Mouse (Mus musculus): Measurements from ENCODE around the gene Atp10a. TPM values are rescaled to one million over a fixed set of nuclear protein-coding genes. Genes with fewer than 3 reads are reported as not detected.

Atp10a gene
- polyA plus RNA-seq, 1 experiment from 2014 or later, result 4.0 TPM

DNA sequence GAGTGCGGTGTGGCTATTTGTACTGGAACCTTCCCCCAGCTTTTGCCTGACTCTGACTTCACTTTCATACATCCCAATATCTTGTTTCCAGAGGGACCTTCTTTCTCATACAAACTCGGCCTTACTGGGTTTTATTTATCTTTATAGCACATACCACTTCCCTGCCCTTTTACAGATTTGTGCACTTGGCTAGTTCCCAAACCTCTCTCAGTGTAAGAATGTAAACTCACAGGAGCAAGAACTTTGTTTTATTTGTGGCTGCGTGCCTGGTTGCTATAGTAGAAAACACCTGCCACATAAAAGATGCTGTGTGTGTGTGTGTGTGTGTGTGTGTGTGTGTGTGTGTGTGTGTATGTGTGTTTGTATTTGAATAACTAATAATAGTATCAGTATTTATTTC, 37.4 kb downstream of the Atp10a start:
- H3K9ac ChIP-seq, result no peak overlapping the region
- WGBS, result 70% methylated on average over 3 of the region's 3 CpGs

DNA sequence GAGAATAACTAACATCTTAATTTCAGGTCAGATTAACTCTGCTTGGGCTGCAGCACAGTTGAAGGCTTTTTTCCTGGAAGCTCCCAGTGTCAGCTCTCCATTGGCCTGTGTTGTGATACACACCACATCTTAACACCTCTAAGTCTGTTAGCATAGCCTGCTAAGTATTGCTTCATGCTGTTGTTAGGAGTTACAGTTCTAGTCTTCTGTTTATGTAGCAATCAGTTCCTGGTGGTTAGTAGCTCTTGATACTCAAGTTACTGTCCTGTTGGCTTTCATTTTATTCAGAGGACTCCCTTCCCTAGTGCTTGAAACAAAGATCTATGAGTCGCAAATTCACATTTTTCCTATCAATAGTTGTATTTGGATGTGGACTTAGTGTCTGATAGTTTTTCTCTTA, 39.7 kb downstream of the Atp10a start:
- ATAC-seq (ENCODE audit: low FRiP score), result no peak
- Histone ChIP-seq H3K4me3 (replicated peaks) (no peak overlapping the region), H3K27me3 (no peaks in the 10 kb centered on the region), H3K4me1 (no peaks in the 10 kb centered on the region), H3K27ac (no peak overlapping the region), H3K9ac (no peak overlapping the region), H3K9me3 (no peaks in the 10 kb centered on the region), H3K36me3 (replicated peaks) (no peaks in the 10 kb centered on the region), H3K4me2 (no peak overlapping the region)
- 81% methylated on average over 1 of the region's 1 CpGs for WGBS

More for the DNA sequence above, 37.4 kb downstream of the Atp10a start:
- Histone ChIP-seq H3K36me3 (replicated peaks) (no peaks in the 10 kb centered on the region), H3K27ac (no peak overlapping the region), H3K9me3 (no peaks in the 10 kb centered on the region), H3K4me2 (no peak overlapping the region), H3K4me1 (peaks cover 8% of the 10 kb centered on the region; the same call in 1 of the 2 replicates), H3K27me3 (no peaks in the 10 kb centered on the region), H3K4me3 (replicated peaks) (no peak overlapping the region)
- ATAC-seq (ENCODE audit: low FRiP score), result no peak

DNA sequence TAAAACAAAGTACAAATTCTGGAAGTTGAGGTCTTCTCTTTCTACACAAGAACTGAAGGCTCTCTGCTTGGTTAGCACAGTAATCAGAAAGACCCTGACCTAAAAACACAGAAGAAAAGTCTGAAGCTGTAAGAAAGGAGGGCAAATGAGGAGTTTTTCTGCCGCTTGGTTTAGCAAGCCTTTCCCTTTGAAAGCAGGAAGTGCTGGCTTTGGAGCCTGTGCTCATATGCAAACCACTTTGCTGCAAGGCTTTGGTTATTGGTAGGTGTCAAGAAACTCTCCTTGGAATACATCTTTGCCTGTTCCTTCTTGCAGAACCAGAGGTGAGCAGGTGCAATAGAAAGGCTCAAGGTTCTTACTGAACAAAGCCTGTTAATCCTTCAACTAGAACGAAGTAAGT, 41.1 kb downstream of the Atp10a start:
- 61% methylated on average over 2 of the region's 2 CpGs for WGBS
- H3K9me3 ChIP-seq, result no peaks in the 10 kb centered on the region
- no peaks in the 10 kb centered on the region for H3K36me3 ChIP-seq (replicated peaks)
- H3K4me2 ChIP-seq, result no peak overlapping the region
- H3K9ac ChIP-seq, result no peak overlapping the region
- no peak overlapping the region for H3K4me3 ChIP-seq (replicated peaks)
- H3K27me3 ChIP-seq, result no peaks in the 10 kb centered on the region
- no peaks in the 10 kb centered on the region for H3K4me1 ChIP-seq
- ATAC-seq (ENCODE audit: low FRiP score), result no peak
- H3K27ac ChIP-seq, result no peak overlapping the region

DNA sequence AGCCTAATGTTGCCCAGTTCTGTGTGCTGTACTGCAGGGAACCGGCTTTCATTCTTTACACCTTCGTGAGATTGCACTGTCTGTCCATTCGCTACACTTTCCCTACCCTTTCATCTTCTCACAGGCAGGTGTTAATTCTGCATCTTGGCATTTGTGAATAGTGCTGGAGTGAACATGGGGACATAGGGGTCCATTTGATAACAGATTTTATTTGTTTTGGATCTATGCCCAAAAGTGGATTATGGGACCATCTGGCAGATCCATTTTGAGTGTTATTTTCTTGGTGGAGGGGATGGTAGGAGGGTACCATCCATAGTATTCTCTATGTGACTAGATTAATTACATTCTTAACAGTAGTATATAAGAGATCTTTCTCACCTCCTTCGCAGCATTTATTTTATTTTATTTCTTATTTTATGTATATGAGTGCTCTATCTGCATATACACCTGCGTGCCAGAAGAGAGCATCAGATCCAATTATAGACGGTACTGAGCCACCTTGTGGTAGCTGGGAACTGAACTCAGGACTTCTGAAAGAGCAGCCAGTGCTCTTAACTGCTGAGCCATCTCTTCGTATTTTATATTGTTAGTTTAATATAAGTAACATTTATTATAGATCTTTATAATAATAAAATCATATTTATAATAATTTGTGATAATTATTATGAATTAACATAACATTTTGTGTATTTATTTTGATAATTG, 42.9 kb downstream of the Atp10a start:
- no peak overlapping the region for H3K4me2 ChIP-seq
- H3K27me3 ChIP-seq, result no peaks in the 10 kb centered on the region
- WGBS, result 87% methylated on average over 7 of the region's 7 CpGs
- no peaks in the 10 kb centered on the region for H3K9me3 ChIP-seq
- no peaks in the 10 kb centered on the region for H3K4me1 ChIP-seq
- ATAC-seq (ENCODE audit: low FRiP score), result no peak
- H3K9ac ChIP-seq, result no peak overlapping the region
- H3K36me3 ChIP-seq (replicated peaks), result no peaks in the 10 kb centered on the region
- H3K27ac ChIP-seq, result no peak overlapping the region
- no peak overlapping the region for H3K4me3 ChIP-seq (replicated peaks)

DNA sequence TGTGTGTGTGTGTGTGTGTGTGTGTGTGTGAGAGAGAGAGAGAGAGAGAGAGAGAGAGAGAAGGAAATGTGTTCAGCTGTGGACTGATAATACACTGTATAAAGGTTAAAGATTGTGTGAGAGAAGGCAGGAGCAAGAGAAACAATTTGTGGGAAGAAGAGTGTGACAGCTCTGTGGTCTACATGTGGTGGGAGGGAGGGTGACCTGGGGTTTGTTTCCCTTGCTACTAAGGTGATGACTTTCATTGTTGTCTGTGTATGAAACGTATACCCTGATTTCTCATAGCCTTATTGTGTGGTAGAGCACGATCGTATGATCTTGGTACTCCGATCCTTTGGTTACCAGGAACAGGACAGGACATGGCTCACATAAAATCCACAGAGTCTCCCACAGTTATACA, 45.3 kb downstream of the Atp10a start:
- no peak for ATAC-seq (ENCODE audit: low FRiP score)
- no peak overlapping the region for H3K9ac ChIP-seq
- no peak overlapping the region for H3K4me3 ChIP-seq (replicated peaks)
- H3K4me2 ChIP-seq, result no peak overlapping the region
- H3K36me3 ChIP-seq (replicated peaks), result no peaks in the 10 kb centered on the region
- no peaks in the 10 kb centered on the region for H3K27me3 ChIP-seq
- no peaks in the 10 kb centered on the region for H3K4me1 ChIP-seq
- 97% methylated on average over 4 of the region's 4 CpGs for WGBS
- no peaks in the 10 kb centered on the region for H3K9me3 ChIP-seq
- no peak overlapping the region for H3K27ac ChIP-seq

DNA sequence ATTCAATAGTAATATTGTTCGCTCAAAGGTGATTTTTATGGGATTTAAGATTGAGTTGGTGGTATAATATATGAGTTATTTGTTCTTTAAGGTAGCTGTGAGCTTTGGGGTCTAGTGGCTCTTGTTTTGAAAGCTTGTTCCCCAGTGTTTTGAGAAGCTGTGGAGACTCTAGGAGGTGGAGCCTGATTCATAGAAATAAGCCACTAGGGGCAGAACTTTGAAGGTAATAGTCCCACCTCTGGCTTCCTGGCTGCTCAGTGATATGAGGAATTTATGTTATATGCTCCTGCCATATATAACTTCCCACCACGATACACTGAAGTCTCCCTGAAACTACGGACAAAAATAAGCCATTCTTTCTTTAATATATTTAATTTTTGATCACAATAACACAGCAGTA, 49.2 kb downstream of the Atp10a start:
- Histone ChIP-seq H3K9me3 (no peaks in the 10 kb centered on the region), H3K4me3 (replicated peaks) (no peak overlapping the region), H3K27me3 (no peaks in the 10 kb centered on the region), H3K27ac (no peak overlapping the region), H3K4me2 (no peak overlapping the region), H3K9ac (no peak overlapping the region), H3K4me1 (no peaks in the 10 kb centered on the region), H3K36me3 (replicated peaks) (no peaks in the 10 kb centered on the region)
- WGBS, result 92% methylated on average over 3 of the region's 3 CpGs
- ATAC-seq (ENCODE audit: low FRiP score), result no peak

DNA sequence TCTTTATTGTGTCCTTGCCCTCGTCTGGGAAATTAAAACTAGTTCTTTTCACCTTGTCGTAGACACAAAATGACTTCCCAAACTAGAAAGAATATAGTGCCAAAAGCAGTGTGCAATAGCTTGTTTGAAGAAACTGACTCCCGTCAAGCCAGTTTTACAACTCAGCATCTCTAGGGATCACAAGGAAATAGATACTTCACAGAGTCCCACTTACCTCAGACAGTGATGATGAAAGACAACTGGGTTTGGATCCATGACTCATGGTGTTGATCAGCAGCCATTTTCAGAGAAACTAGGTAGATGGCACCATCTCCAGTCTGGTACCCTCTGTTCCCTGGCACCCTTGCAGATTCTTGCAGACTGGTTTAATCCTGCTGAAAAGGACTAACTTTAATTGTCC, 53.3 kb downstream of the Atp10a start:
- no peak for ATAC-seq (ENCODE audit: low FRiP score)
- no peak overlapping the region for H3K4me2 ChIP-seq
- H3K9me3 ChIP-seq, result no peaks in the 10 kb centered on the region
- WGBS, result 84% methylated on average over 3 of the region's 3 CpGs
- no peak overlapping the region for H3K9ac ChIP-seq
- no peaks in the 10 kb centered on the region for H3K27me3 ChIP-seq
- no peaks in the 10 kb centered on the region for H3K36me3 ChIP-seq (replicated peaks)
- no peaks in the 10 kb centered on the region for H3K4me1 ChIP-seq
- no peak overlapping the region for H3K4me3 ChIP-seq (replicated peaks)
- no peak overlapping the region for H3K27ac ChIP-seq

DNA sequence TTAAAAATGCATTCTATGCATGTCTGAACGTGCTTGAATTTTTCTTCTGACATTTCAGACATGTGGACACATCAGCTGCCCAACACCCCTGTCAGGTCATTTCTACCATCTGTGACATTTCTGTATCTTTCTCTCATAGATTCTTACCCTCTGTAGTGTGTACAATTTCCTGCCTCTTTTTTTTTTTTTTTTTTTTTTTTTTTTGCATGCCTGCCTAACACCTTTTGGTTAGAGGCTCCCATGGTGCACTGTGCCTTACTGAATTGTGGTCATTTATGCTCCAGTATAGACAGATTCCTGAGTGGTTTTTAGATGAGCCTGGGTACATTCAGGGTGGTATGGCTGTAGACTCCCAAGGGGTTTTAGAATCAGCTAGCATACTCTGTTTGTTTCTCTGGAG, 54.3 kb downstream of the Atp10a start:
- H3K9me3 ChIP-seq, result no peaks in the 10 kb centered on the region
- WGBS, result 86% methylated on average over 1 of the region's 1 CpGs
- H3K4me2 ChIP-seq, result no peak overlapping the region
- no peak overlapping the region for H3K4me3 ChIP-seq (replicated peaks)
- no peaks in the 10 kb centered on the region for H3K36me3 ChIP-seq (replicated peaks)
- no peaks in the 10 kb centered on the region for H3K4me1 ChIP-seq
- H3K27me3 ChIP-seq, result no peaks in the 10 kb centered on the region
- H3K27ac ChIP-seq, result no peak overlapping the region
- H3K9ac ChIP-seq, result no peak overlapping the region
- ATAC-seq (ENCODE audit: low FRiP score), result no peak

DNA sequence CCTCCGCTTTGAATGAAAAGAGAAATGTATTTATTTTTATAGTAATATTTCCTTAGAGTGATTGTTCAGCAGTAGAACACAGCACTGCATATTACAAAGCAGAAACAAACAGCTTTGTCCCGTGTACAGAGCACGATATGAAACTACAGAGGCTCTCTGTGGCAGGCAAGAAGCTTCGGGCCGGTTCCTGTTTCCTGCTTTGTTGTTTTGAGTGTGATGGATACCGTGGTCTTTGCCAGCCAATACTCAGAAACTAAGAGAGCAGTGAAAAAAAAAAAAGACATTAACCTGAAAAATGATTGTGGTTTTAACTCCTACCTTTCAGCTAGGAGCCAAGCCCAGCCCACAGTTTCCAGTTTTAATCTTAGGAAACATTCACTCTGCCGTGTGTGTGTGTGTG, 55.8 kb downstream of the Atp10a start:
- Histone ChIP-seq H3K4me2 (no peak overlapping the region), H3K4me3 (replicated peaks) (no peak overlapping the region), H3K36me3 (replicated peaks) (no peaks in the 10 kb centered on the region), H3K9me3 (no peaks in the 10 kb centered on the region), H3K9ac (no peak overlapping the region), H3K4me1 (no peaks in the 10 kb centered on the region), H3K27me3 (no peaks in the 10 kb centered on the region), H3K27ac (no peak overlapping the region)
- ATAC-seq (ENCODE audit: low FRiP score), result no peak
- WGBS, result 94% methylated on average over 7 of the region's 7 CpGs

DNA sequence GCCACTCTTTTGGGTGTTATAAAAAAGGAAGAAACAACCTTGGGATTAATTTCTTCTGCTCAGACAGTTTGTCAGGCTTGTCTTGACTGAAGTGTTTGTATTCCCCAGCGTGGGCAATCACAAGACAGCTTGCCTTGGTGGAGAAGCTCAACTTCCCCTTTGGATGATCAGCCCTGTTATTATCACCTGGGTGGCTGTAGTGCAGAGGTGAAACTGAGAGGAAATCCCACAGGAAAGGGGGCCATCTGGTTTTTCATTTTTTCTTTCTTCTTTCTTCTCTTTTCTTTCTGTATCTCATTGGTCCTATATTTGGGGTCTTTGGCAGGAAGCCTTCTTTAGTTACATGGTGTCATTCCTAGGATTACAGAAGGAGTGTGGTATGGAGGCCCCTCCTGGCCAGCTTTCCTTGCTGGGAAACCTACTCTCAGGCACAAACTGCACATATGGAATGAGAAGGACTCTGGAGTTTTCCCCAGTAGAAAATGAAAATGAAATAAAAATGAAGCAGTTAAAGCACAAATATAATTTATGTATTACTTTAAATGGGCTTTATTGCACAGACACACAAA, 59.7 kb downstream of the Atp10a start:
- H3K4me3 ChIP-seq (replicated peaks), result no peak overlapping the region
- no peaks in the 10 kb centered on the region for H3K27me3 ChIP-seq
- no peak overlapping the region for H3K27ac ChIP-seq
- no peaks in the 10 kb centered on the region for H3K36me3 ChIP-seq (replicated peaks)
- no peaks in the 10 kb centered on the region for H3K4me1 ChIP-seq
- no peak overlapping the region for H3K9ac ChIP-seq
- no peak overlapping the region for H3K4me2 ChIP-seq
- no peak for ATAC-seq (ENCODE audit: low FRiP score)
- H3K9me3 ChIP-seq, result no peaks in the 10 kb centered on the region
- WGBS, result 91% methylated on average over 1 of the region's 1 CpGs

DNA sequence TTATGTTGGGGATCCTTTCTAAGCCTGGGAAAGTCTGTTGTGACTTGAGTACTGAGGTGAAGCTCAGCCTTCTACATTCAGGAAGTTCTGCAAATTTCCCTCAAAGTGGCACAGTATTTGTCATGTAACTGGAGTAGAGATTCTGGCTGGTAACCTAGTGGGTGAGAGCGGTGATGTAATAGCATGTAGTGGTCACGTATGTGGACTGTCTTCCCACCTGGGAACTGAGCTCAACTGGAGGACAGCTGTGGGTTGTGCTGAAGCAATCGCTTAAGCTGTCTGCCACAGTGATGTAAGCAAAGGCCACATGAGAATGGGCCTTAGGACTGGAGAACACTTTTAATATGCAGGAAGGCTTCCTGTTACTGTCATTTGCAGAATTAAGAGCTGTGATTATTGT, 60.7 kb downstream of the Atp10a start:
- H3K4me2 ChIP-seq, result no peak overlapping the region
- no peak overlapping the region for H3K4me3 ChIP-seq (replicated peaks)
- no peaks in the 10 kb centered on the region for H3K36me3 ChIP-seq (replicated peaks)
- H3K27ac ChIP-seq, result no peak overlapping the region
- H3K27me3 ChIP-seq, result no peaks in the 10 kb centered on the region
- H3K9me3 ChIP-seq, result no peaks in the 10 kb centered on the region
- WGBS, result 91% methylated on average over 3 of the region's 3 CpGs
- H3K9ac ChIP-seq, result no peak overlapping the region
- no peaks in the 10 kb centered on the region for H3K4me1 ChIP-seq
- ATAC-seq (ENCODE audit: low FRiP score), result no peak

DNA sequence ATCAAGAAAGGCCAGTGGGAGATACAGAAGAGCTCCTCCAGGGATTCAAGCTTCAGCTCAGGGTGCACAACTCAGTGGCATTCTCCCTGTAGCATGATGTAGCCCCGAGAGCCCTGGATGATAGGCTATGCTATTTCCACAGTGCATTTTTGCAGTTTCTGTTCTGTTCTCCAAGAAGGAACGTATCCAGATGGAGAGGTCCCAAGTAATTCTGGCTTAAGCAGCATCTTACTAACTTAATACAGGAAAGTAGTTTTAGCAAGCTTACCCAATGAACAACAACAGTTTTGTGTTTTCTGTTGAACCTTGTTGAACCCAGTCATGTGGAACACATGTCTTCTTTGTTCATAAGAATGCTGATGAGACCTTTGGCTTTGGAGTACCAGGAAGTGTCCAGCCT, 62.6 kb downstream of the Atp10a start:
- WGBS, result 78% methylated on average over 2 of the region's 2 CpGs
- Histone ChIP-seq H3K9ac (no peak overlapping the region), H3K9me3 (no peaks in the 10 kb centered on the region), H3K4me2 (no peak overlapping the region), H3K4me1 (no peaks in the 10 kb centered on the region), H3K4me3 (replicated peaks) (no peak overlapping the region), H3K36me3 (replicated peaks) (no peaks in the 10 kb centered on the region), H3K27ac (no peak overlapping the region), H3K27me3 (no peaks in the 10 kb centered on the region)
- ATAC-seq (ENCODE audit: low FRiP score), result no peak

DNA sequence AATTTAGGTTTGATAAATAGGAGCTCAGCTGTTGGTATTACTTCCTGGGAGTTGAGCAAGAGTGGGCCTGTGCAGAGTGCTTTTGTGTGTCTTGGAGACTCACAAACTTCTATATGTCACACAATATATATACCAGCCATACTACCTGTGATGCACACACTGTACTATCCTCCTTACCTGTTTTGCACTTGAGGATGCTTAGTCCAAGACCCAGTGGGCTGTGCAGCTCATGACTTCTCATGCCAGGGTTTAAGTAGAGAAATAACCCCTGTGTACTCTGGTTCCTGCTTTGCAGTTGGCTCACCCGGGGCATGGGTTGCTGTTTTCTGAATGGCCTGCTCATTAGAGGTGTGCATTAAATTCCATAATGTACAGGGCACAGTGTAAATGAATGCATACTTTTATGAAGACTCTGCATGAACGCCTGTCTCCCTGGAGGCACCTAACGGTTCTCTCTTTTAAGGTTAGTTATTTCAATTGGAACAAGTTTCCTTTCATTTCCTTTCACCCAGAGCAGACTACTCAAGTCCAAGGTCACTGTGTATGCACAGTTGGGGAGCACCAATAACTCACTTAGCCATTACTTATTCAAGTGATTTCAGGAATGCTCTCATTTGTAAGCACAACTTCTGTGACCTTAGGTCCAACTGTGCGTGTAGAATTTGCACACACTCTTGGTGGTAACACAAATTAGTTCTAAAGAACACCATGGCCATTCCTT, 63.4 kb downstream of the Atp10a start:
- H3K9me3 ChIP-seq, result no peaks in the 10 kb centered on the region
- H3K36me3 ChIP-seq (replicated peaks), result no peaks in the 10 kb centered on the region
- no peaks in the 10 kb centered on the region for H3K4me1 ChIP-seq
- no peak for ATAC-seq (ENCODE audit: low FRiP score)
- no peak overlapping the region for H3K27ac ChIP-seq
- H3K4me3 ChIP-seq (replicated peaks), result no peak overlapping the region
- no peak overlapping the region for H3K9ac ChIP-seq
- H3K4me2 ChIP-seq, result no peak overlapping the region
- no peaks in the 10 kb centered on the region for H3K27me3 ChIP-seq
- 59% methylated on average over 4 of the region's 4 CpGs for WGBS
